Mouse (Mus musculus) embryonic facial prominence, embryonic 12.5 days (tissue): ENCODE measurements around the gene Ppard. TPM values are rescaled to one million over a fixed set of nuclear protein-coding genes. Genes with fewer than 3 reads are reported as not detected.

ENCODE experiments used
- ATAC-seq: fragments of 200-750 bp; cut with Nextera tagmentation; 2 replicates; pipeline ENCODE4 v1.8.0; 2017; ENCODE audit not compliant: insufficient number of reproducible peaks, insufficient read depth, low FRiP score, low TSS enrichment
- H3K27ac ChIP-seq: fragments of 300-500 bp; sonication (generic); 2 replicates; pipeline ENCODE4 v1.5.1; 2016; ENCODE audit warnings: mild to moderate bottlenecking
- H3K27me3 ChIP-seq: fragments of 300-500 bp; sonication (generic); 2 replicates; pipeline ENCODE4 v1.6.1; 2016; ENCODE audit warnings: mild to moderate bottlenecking, moderate library complexity
- H3K36me3 ChIP-seq: fragments of 300-500 bp; sonication (generic); 2 replicates; pipeline ENCODE4 v1.6.1; 2016; ENCODE audit warnings: mild to moderate bottlenecking
- H3K4me1 ChIP-seq: fragments of 300-500 bp; sonication (generic); 2 replicates; pipeline ENCODE4 v1.6.1; 2016
- H3K4me2 ChIP-seq: fragments of 300-500 bp; sonication (generic); replicated peaks from 2 replicates; pipeline ENCODE4 v1.6.1; 2016; ENCODE audit warnings: mild to moderate bottlenecking, moderate library complexity
- H3K4me3 ChIP-seq: fragments of 300-500 bp; sonication (generic); 2 replicates; pipeline ENCODE4 v1.5.1; 2016; ENCODE audit warnings: mild to moderate bottlenecking
- H3K9ac ChIP-seq: fragments of 300-500 bp; sonication (generic); 2 replicates; pipeline ENCODE4 v1.6.1; 2016; ENCODE audit warnings: mild to moderate bottlenecking, moderate library complexity
- H3K9me3 ChIP-seq: fragments of 300-500 bp; sonication (generic); 2 replicates; pipeline ENCODE4 v1.6.1; 2016; ENCODE audit warnings: mild to moderate bottlenecking, moderate library complexity
- WGBS: fragments of 180-500 bp; shearing (Covaris S2); methylation state at CpG from one replicate; pipeline ENCODE4 v1.1.7; 2016; 5-methylcytosine and 5-hydroxymethylcytosine counted together
- polyA plus RNA-seq: library from polyadenylated mRNA; unstranded; fragments of >200 nt; fragmentation: Nextera tagmentation; extraction: Ambion mirVana; gene quantifications from 2 replicates; pipeline ENCODE4 v1.2.1, GENCODE M21; 2016

Gene Ppard
- polyA plus RNA-seq, 1 experiment from 2014 or later: 2.5 TPM

DNA sequence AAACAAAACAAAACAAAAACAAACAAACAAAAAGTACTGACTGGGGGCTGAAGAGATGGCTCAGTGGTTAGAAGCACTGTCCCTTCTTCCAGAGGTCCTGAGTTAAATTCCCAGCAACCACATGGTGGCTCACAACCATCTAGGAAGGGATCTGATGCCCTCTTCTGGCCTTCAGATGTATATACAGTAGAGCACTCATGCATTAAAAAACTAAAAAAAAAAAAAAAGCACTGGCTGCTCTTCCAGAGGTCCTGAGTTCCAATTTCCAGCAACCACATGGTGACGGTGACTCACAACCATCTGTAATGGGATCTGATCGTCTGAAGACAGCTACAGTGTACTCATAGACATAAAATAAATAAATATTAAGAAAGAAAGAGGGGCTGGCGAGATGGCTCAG lies 78.3 kb downstream of the Ppard start:
- Histone ChIP-seq H3K36me3 (peaks cover 2% of the 10 kb centered on the region), H3K9ac (no peak overlapping the region), H3K4me2 (no peak overlapping the region), H3K9me3 (no peaks in the 10 kb centered on the region), H3K27ac (no peak overlapping the region), H3K27me3 (no peaks in the 10 kb centered on the region), H3K4me3 (no peak overlapping the region), H3K4me1 (peaks cover 22% of the 10 kb centered on the region)
- WGBS: 81% methylated on average over 3 of the region's 3 CpGs
- no peak for ATAC-seq

DNA sequence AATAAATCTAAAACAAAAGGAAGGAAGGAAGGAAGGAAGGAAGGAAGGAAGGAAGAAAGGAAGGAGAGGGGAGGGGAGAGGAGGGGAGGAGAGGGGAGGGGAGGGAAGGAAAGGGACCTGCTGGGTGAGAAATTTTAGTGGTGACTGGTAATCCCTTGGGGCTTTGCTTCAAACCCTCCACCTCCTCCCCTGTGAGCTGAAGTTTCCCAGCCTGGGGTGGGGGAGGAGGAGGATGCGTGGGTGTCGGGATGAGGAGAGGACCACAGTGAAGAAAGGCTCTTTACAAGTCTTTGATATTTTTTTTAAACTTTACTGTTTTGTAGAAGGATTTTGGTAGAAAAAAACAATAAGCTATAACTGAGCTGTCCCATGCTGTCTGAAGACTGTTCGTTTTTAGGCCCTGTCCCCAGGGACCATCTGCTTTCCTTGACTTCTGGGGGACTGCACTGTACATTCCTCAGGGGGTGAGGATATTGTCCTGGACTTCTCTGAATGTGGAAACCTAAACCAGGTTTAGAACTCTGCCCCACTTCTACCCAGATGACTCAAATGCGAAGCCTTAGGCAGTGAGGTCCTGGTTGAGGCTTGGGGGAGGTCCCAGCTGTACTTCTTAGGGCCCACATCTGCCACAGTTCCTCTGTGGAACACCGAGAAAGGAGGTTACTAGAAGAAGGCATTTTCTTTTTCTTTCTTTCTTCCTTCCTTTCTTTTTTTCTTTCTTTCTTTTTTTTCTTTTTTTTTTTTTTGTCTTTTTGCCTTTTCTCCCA lies 79.0 kb downstream of the Ppard start:
- Histone ChIP-seq H3K27ac (no peak overlapping the region), H3K4me2 (no peak overlapping the region), H3K4me3 (no peak overlapping the region), H3K9me3 (no peaks in the 10 kb centered on the region), H3K9ac (no peak overlapping the region), H3K4me1 (peaks cover 23% of the 10 kb centered on the region), H3K36me3 (peaks cover 9% of the 10 kb centered on the region), H3K27me3 (no peaks in the 10 kb centered on the region)
- 64% methylated on average over 5 of the region's 5 CpGs for WGBS
- ATAC-seq: no peak

DNA sequence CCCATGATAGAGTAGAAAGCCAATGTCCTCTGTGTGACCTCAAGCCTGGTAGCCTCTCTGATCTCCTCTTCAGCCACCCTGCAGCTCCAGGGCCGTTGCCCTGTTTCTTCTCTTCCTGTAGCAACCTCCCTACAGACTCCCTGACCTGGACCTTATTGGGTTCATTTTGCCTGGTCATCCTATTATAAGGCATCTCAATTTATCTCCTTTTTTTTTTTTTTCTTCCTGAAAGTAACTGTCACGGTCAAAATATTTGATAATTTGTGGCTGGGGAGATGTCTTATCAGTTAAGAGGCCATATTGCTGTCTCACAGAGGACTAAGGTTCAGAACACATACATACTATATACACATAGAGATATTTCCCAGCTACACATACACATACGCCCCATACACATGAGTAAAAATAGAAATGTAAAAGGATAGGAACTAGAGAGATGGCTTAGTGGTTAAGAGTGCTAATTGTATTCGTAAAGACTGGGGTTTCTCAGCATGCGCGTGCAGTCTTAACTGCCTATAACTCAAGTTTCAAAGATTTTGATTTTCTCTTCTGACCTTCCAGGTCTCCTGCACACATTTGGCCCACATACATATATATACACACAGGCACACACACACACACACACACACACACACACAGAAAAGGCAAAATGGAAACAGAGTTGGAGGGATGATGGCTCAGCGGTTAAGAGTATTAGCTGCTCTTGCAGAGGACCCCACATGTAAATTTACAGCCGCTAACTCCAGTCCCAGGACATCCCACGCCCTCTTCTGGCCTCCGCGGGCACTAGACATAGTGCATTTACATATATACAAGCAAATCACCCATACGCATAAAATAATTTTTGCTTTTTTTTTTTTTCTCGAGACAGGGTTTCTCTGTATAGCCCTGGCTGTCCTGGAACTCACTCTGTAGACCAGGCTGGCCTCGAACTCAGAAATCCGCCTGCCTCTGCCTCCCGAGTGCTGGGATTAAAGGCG lies 80.0 kb downstream of the Ppard start:
- Histone ChIP-seq H3K9ac (no peak overlapping the region), H3K4me3 (peak overlapping the region; percentile 79), H3K27ac (peak overlapping the region; percentile 50; the same call in 1 of the 2 replicates), H3K4me2 (peak overlapping the region; percentile 75), H3K4me1 (peaks cover 23% of the 10 kb centered on the region), H3K9me3 (no peaks in the 10 kb centered on the region), H3K36me3 (peaks cover 19% of the 10 kb centered on the region), H3K27me3 (no peaks in the 10 kb centered on the region)
- 0 out of 2 replicates have a peak, but pooled peaks have one; percentile 2 for ATAC-seq
- 23% methylated on average over 17 of the region's 17 CpGs for WGBS

DNA sequence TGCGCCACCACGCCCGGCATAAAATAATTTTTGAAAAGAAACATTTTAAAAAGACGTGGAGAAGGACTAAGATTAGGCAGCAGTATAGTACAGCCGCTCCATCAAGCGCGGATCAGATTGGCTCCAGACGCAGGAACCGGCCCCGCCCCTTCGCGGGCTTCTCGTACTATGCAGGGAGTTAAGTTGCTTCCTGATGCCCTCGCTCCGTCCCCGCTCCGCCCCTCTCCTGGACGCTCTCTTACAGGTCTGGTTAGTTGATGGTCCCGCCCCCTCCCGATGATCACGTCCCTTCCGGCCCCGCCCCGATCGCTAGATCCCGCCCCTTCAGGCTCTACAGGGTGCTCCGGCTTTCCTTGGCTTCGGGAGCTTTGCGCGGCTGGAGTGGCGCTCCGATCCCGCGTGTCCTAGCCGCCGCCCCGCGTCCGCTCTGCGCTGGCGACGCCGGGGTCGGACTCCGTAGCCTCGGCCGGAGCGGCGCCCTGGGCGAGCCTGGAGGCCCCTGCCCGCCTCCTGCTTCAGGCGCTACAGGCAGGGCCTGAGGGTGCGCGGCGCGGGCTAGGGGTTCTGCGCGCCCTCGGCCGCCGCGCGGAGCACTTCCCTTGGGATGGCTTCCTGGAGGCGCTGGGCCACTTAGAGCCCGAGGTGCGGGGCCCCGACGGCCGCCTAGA lies 80.8 kb downstream of the Ppard start, which contains the start of gene Fance:
Gene Fance, plus strand, starts transcription at position 308 of the 668 bp plus-strand sequence.
- no peaks in the 10 kb centered on the region for H3K9me3 ChIP-seq
- H3K4me2 ChIP-seq: peak within 1 kb of the TSS; percentile 75
- peak within 1 kb of the TSS; percentile 89 for H3K9ac ChIP-seq
- H3K27me3 ChIP-seq: no peaks in the 10 kb centered on the region
- H3K36me3 ChIP-seq: peaks cover 26% of the 10 kb centered on the region
- H3K27ac ChIP-seq: peak within 1 kb of the TSS; percentile 91
- under 1% methylated on average over 56 of the region's 69 CpGs for WGBS
- ATAC-seq: peak; percentile 97
- peak within 1 kb of the TSS; percentile 79 for H3K4me3 ChIP-seq
- H3K4me1 ChIP-seq: peaks cover 21% of the 10 kb centered on the region

DNA sequence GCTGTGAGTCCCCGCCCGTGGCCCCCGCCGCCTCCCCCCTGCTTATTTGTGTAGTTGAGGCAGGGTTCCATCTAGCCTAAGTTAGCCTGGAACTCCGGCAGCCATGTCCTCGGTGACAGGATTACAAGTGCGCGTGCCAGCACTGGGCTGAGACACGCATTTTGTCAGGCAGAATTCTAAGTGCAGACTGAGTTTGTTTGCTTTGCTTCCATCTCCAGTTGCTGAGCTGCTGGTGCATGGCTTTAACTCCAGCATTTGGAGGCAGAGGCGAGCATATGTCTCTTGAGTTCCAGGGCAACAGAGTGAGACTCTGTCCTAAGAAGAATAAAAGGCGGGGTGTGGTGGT lies 81.4 kb downstream of the Ppard start:
- Histone ChIP-seq H3K36me3 (peaks cover 28% of the 10 kb centered on the region), H3K9me3 (no peaks in the 10 kb centered on the region), H3K4me1 (peaks cover 17% of the 10 kb centered on the region), H3K27me3 (no peaks in the 10 kb centered on the region), H3K9ac (peak overlapping the region; percentile 89), H3K27ac (peak overlapping the region; percentile 91), H3K4me3 (peak overlapping the region; percentile 79), H3K4me2 (peak overlapping the region; percentile 75)
- ATAC-seq: no peak; the same call in 1 of the 2 replicates
- WGBS: 3% methylated on average over 11 of the region's 11 CpGs

DNA sequence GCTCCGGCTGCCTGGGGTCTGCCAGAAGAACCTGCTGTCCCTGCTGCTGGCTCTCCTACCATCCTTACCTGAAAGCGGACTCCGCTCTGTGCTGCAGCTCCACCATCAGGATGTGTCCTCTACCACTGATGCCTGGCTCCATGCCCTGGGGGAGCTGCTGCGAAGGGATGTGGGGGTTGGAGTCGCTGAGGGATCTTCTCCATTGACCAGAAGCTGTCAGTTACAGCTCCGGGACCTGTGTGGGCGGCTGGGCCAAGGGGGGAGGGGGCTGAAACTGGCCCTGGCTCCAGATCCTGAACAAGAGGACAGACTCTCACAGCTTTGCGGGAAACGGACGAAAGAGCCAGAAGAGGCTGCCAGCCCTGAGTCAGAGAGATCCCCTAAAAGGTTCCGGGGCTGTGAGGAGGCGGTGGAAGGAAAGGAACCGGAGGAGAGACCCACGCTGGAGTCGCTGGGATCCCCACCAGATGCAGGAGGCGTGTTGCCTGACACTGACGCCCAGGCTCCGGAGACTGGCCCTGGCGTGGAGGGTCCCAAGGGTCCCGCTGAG lies 83.2 kb downstream of the Ppard start:
- Histone ChIP-seq H3K4me2 (0 out of 2 replicates have a peak overlapping the region, but pooled peaks have one; percentile 4), H3K27me3 (no peaks in the 10 kb centered on the region), H3K27ac (no peak overlapping the region), H3K4me1 (peaks cover 17% of the 10 kb centered on the region), H3K4me3 (no peak overlapping the region), H3K9ac (peak overlapping the region; percentile 15; the same call in 1 of the 2 replicates), H3K9me3 (no peaks in the 10 kb centered on the region), H3K36me3 (peaks cover 39% of the 10 kb centered on the region)
- no peak for ATAC-seq
- 63% methylated on average over 20 of the region's 20 CpGs for WGBS

DNA sequence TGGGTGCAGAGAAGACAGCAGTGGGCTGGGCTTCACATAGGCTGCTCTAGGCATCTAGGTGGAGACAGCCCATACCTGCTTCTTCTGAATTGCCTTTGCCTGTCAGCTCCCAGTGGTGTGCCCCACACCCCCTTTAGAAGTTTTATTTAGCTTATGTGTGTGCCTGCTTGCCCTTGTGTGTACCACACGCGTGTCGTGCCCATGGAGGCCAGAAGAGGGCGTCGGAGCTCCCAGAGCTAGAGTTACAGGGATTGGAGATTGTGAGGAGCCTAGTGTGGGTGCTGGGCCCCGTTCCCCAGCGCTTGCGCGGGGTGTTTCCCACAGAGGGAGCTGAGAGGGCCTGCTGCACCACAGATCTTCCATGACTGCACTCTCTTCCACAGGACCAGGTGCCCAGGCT lies 84.0 kb downstream of the Ppard start:
- 89% methylated on average over 9 of the region's 9 CpGs for WGBS
- no peaks in the 10 kb centered on the region for H3K9me3 ChIP-seq
- no peak overlapping the region for H3K9ac ChIP-seq
- no peak overlapping the region for H3K4me2 ChIP-seq
- no peak overlapping the region for H3K27ac ChIP-seq
- no peak for ATAC-seq
- no peak overlapping the region for H3K4me3 ChIP-seq
- H3K36me3 ChIP-seq: peaks cover 46% of the 10 kb centered on the region
- no peaks in the 10 kb centered on the region for H3K27me3 ChIP-seq
- peaks cover 17% of the 10 kb centered on the region for H3K4me1 ChIP-seq

DNA sequence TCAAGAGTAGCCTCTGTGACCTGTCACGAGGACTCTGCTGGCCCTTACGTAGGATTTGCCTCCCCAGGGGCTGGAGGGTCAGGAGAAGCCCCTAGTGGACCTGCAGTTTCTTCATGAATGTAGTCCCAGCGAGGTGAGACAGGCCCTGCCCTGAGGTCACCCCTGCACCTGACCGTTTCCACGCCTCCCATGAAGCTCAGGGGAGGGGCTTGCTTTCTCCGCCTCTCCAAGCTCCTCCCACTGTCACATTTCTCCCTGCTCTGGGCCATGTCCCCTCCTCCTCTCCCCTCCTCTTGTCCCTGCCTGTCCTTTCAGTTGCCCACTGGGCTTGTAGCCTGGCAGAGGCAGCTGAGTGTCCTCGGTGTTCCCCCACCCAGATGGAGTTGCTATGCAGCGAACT lies 84.6 kb downstream of the Ppard start:
- no peak for ATAC-seq
- Histone ChIP-seq H3K4me1 (peaks cover 17% of the 10 kb centered on the region), H3K27ac (no peak overlapping the region), H3K9me3 (no peaks in the 10 kb centered on the region), H3K4me2 (no peak overlapping the region), H3K9ac (no peak overlapping the region), H3K27me3 (no peaks in the 10 kb centered on the region), H3K36me3 (peaks cover 52% of the 10 kb centered on the region), H3K4me3 (no peak overlapping the region)
- 65% methylated on average over 8 of the region's 8 CpGs for WGBS

DNA sequence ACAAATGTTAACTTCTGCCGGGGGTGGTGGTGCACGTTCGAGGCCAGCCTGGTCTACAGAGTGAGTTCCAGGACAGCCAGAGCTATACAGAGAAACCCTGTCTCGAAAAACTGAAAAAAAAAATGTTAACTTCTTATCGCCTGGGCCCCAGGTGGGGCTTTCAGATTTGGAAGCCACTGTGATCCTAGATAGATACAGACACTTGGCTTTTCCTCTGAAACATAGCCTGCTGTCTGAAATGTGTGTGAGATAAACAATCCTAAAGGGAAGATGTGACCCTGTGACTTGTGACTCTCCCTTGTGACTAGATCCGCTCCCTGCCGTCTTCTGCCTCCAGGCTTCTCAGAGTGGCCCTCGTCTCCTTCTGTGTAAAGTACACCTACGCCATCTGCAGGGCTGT lies 85.2 kb downstream of the Ppard start:
- no peaks in the 10 kb centered on the region for H3K9me3 ChIP-seq
- no peaks in the 10 kb centered on the region for H3K27me3 ChIP-seq
- H3K9ac ChIP-seq: no peak overlapping the region
- H3K36me3 ChIP-seq: peaks cover 59% of the 10 kb centered on the region
- H3K4me2 ChIP-seq: no peak overlapping the region
- ATAC-seq: no peak
- H3K27ac ChIP-seq: no peak overlapping the region
- H3K4me3 ChIP-seq: no peak overlapping the region
- 83% methylated on average over 9 of the region's 9 CpGs for WGBS
- peaks cover 17% of the 10 kb centered on the region for H3K4me1 ChIP-seq

DNA sequence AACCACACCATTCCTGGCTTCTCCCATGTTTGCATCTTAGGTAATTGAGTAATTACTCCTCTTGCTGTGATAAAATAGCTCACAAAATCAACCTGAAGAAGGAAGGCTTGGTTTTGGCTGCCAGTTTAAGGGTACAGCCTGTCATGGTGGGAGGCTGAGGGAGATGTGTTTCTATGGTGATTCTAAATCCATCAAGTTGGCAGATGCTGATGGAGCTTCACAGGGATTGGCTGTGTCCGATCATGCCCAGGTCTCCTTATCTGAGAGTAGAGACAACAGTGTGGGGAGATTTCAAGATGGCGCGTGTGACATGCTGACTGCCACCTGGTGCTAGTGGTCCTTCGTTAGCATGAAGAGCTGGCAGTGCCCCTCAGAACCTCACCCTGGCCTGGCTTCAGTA lies 89.2 kb downstream of the Ppard start:
- Histone ChIP-seq H3K9me3 (no peaks in the 10 kb centered on the region), H3K36me3 (peaks cover 68% of the 10 kb centered on the region)
- 96% methylated on average over 4 of the region's 4 CpGs for WGBS

DNA sequence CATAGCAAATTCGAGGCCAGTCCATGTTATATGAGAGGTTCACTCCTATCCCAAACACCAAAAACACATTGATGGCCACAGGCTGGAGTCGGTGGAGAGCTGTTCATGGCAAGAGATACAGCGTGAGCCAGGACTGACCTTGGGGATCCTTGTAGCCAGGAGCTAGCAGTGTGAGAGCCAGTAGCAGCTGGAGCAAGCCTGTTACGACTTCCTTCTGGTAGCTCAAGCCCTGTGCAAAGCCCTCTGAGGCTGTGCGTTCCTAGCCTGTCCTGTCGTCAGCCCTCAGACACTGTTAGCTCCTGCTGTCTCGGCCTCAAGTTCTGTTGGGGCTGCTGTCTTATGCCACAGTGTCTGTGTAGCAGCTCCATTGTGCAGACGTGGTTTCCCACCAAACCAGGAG lies 91.3 kb downstream of the Ppard start:
- H3K4me2 ChIP-seq: no peak overlapping the region
- no peak overlapping the region for H3K27ac ChIP-seq
- no peaks in the 10 kb centered on the region for H3K27me3 ChIP-seq
- no peak overlapping the region for H3K9ac ChIP-seq
- H3K9me3 ChIP-seq: no peaks in the 10 kb centered on the region
- H3K4me1 ChIP-seq: peaks cover 8% of the 10 kb centered on the region
- WGBS: 83% methylated on average over 8 of the region's 8 CpGs
- no peak for ATAC-seq
- H3K36me3 ChIP-seq: peaks cover 51% of the 10 kb centered on the region
- H3K4me3 ChIP-seq: no peak overlapping the region

More for the DNA sequence above, 89.2 kb downstream of the Ppard start:
- Histone ChIP-seq H3K9ac (no peak overlapping the region), H3K4me2 (no peak overlapping the region), H3K4me1 (no peaks in the 10 kb centered on the region), H3K4me3 (no peak overlapping the region), H3K27me3 (no peaks in the 10 kb centered on the region), H3K27ac (no peak overlapping the region)
- no peak for ATAC-seq
